Mouse (Mus musculus) spleen, adult 2 months (tissue): Measurements from ENCODE around the gene Gpr137.

Experiments used
- CTCF ChIP-seq: fragments of 200-500 bp; IDR thresholded peaks from 2 replicates; pipeline ENCODE4 v1.5.1; 2011; ENCODE audit warnings: mild to moderate bottlenecking, inconsistent platforms; ENCODE audit not compliant: insufficient read depth, insufficient read length, insufficient replicate concordance; ENCODE audit errors: extremely low read depth
- POLR2A ChIP-seq: fragments of 200-500 bp; IDR thresholded peaks from 2 replicates; pipeline ENCODE4 v1.6.1; 2011; ENCODE audit warnings: low read depth, low read length, inconsistent platforms

GRCm38 (mm10) chr19:6950613-6951153 is 8.4 kb upstream of the Gpr137 start:
- TF ChIP-seq POLR2A = no peak; the same call in 1 of the 2 replicates
- TF ChIP-seq CTCF = no peak
